In the genomic region with DNA sequence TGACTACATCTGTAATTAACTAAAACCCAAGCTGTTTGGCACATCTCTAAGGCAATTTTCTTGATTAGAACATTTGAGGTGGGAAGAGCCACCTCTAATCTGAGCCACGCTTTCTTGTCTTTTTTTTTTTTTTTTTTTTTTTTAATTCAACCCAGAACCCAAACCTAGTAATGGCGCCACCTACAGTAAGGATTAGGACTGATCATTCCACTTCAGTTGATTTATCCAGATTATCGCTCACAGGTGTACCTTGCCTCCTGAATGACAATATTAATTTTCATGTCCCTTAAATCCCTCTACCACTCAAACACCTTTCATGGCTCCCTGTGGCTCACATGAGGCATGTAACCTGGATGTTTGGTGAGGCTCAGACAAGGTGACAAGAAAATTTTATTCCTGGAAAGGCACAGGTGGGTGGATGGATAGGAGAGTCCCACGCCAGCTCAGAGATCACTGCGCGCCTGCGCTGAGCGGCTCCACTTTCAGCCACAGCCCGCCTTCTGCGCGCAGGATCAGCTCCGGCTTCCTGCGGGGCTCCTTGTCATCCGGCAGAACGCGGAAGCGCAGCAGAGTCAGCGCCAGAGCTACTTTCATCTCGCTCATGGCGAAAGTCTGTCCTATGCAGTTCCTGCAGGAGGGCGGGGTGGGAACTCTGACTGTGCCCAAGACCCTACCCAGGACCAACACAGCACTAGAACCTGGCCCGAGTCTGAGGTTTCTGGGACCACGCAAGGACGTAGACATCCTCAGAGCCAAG, we compare ENCODE assay signal across 8 mouse cellular contexts. TPM values are rescaled to one million over a fixed set of nuclear protein-coding genes. Genes with fewer than 3 reads are reported as not detected.
DNase-seq lines count a peak whose midpoint lies in the region; ATAC-seq and TF ChIP-seq lines count a peak whose summit lies in the region.

No protein-coding gene starts in this region.

- TF ChIP-seq CTCF in CH12.LX (conservative IDR thresholded peaks at IDR 0.05 in 1 of 2, IDR thresholded peaks at IDR 0.05 in 1 of 2; ENCODE audit: low read depth in 2 of 2, low read length in 2 of 2) = peak in 1 of 2 experiments; percentile 42; a peak in 2 of 4 replicates

- peaks cover 0 to 40% of the 10 kb centered on the region in 2 experiments for H3K36me3 ChIP-seq in CH12.LX (replicated peaks in 1 of 2; ENCODE audit: control insufficient read depth in 1 of 2, insufficient read depth in 1 of 2, low read length in 1 of 2)
- no peaks in the 10 kb centered on the region for H3K36me3 ChIP-seq in forebrain, embryonic 15.5 days
- no peaks in the 10 kb centered on the region for H3K36me3 ChIP-seq in hindbrain, embryonic 12.5 days
- no peaks in the 10 kb centered on the region for H3K36me3 ChIP-seq in lung, embryonic 16.5 days (ENCODE audit: control insufficient read depth, insufficient read depth, low read length)

- no peak for TF ChIP-seq POLR2A in CH12.LX (IDR thresholded peaks at IDR 0.05; ENCODE audit: low read depth, low read length)

- no peak overlapping the region for H3K4me3 ChIP-seq in CH12.LX (replicated peaks in 1 of 3; ENCODE audit: low read depth in 2 of 3, low read length in 2 of 3, poor library complexity in 1 of 3)
- H3K4me3 ChIP-seq in forebrain, embryonic 15.5 days = peak overlapping the region; percentile 48
- H3K4me3 ChIP-seq in hindbrain, embryonic 12.5 days = peak overlapping the region; percentile 43
- peak overlapping the region; percentile 52 for H3K4me3 ChIP-seq in lung, embryonic 16.5 days (ENCODE audit: low read length)

- no peak; the same call in 1 of the 2 replicates for TF ChIP-seq RAD21 in CH12.LX (IDR thresholded peaks at IDR 0.05; ENCODE audit: low read depth, low read length)

- no peak overlapping the region for H3K9ac ChIP-seq in CH12.LX (ENCODE audit: insufficient read depth, low read depth)
- H3K9ac ChIP-seq in forebrain, embryonic 15.5 days (replicated peaks) = peak overlapping the region; percentile 56
- H3K9ac ChIP-seq in hindbrain, embryonic 12.5 days = peak overlapping the region; percentile 61; the same call in 1 of the 2 replicates
- peak overlapping the region; percentile 68 for H3K9ac ChIP-seq in lung, embryonic 16.5 days (ENCODE audit: low read length)

- TF ChIP-seq EP300 in CH12.LX (IDR thresholded peaks at IDR 0.05; ENCODE audit: low read length) = no peak

- no peaks in the 10 kb centered on the region for H3K9me3 ChIP-seq in CH12.LX (replicated peaks; ENCODE audit: low read length)
- no peaks in the 10 kb centered on the region for H3K9me3 ChIP-seq in forebrain, embryonic 15.5 days
- H3K9me3 ChIP-seq in hindbrain, embryonic 12.5 days (replicated peaks) = no peaks in the 10 kb centered on the region
- H3K9me3 ChIP-seq in lung, embryonic 16.5 days (ENCODE audit: control insufficient read depth, low read length) = no peaks in the 10 kb centered on the region

- H3K79me2 ChIP-seq in CH12.LX (replicated peaks; ENCODE audit: control insufficient read depth, extremely low read depth, insufficient read depth, poor library complexity, severe bottlenecking) = no peaks in the 10 kb centered on the region

- WGBS in forebrain, embryonic 15.5 days = 10% methylated on average over 24 of the region's 24 CpGs
- WGBS in hindbrain, embryonic 12.5 days = 14% methylated on average over 24 of the region's 24 CpGs
- 11% methylated on average over 24 of the region's 24 CpGs for WGBS in lung, embryonic 16.5 days

- H3K4me1 ChIP-seq in CH12.LX (ENCODE audit: control insufficient read depth in 1 of 2, insufficient read depth in 2 of 2) = peaks cover 6 to 19% of the 10 kb centered on the region in 2 experiments
- peaks cover 5% of the 10 kb centered on the region; the same call in 1 of the 2 replicates for H3K4me1 ChIP-seq in forebrain, embryonic 15.5 days
- H3K4me1 ChIP-seq in hindbrain, embryonic 12.5 days = peaks cover 3% of the 10 kb centered on the region; the same call in 1 of the 2 replicates
- no peaks in the 10 kb centered on the region for H3K4me1 ChIP-seq in lung, embryonic 16.5 days (replicated peaks; ENCODE audit: control insufficient read depth, insufficient read depth, low read length)

- dilution Hi-C loops in CH12.LX (cut with MboI; ENCODE audit: extremely low pct_ligation_motif_present, extremely low pct_unique_long_range_greater_than_20kb, low sequenced_read_pairs) = no loop called here

- no peak for DNase-seq in CH12.LX (ENCODE audit: extremely low read depth)
- DNase-seq in layer of hippocampus, postnatal 14 days (ENCODE audit: low spot score in 2 of 2) = peak; percentile 57 to 59
- peak; percentile 51 for DNase-seq in retina, adult 2 months (ENCODE audit: low read depth, low spot score)
- peak; percentile 45 to 59 for DNase-seq in thymus, postnatal 10 days (ENCODE audit: low spot score in 2 of 2)

- in situ Hi-C loops in CH12.LX (cut with MboI; ENCODE audit: low pct_ligation_motif_present, low pct_unique_long_range_greater_than_20kb, low sequenced_read_pairs) = loop anchor here (5.0 kb wide), 1 partner anchor 81 kb away; a partner anchor contains a TSS

- no peaks in the 10 kb centered on the region for H3K27me3 ChIP-seq in CH12.LX (replicated peaks)
- no peaks in the 10 kb centered on the region for H3K27me3 ChIP-seq in forebrain, embryonic 15.5 days
- H3K27me3 ChIP-seq in hindbrain, embryonic 12.5 days = no peaks in the 10 kb centered on the region
- no peaks in the 10 kb centered on the region; the same call in 1 of the 2 replicates for H3K27me3 ChIP-seq in lung, embryonic 16.5 days (ENCODE audit: control insufficient read depth, insufficient read depth, low read depth, low read length)

- H3K27ac ChIP-seq in CH12.LX (ENCODE audit: insufficient read depth, low read depth) = no peak overlapping the region
- peak overlapping the region; percentile 63 for H3K27ac ChIP-seq in forebrain, embryonic 15.5 days (replicated peaks)
- no peak overlapping the region for H3K27ac ChIP-seq in hindbrain, embryonic 12.5 days
- no peak overlapping the region for H3K27ac ChIP-seq in lung, embryonic 16.5 days (ENCODE audit: low read length)

- peak; percentile 96 for ATAC-seq in cerebellum, adult (ENCODE audit: insufficient number of reproducible peaks, low FRiP score, low TSS enrichment)
- ATAC-seq in forebrain, embryonic 15.5 days (replicated peaks) = peak; percentile 90
- ATAC-seq in hindbrain, embryonic 12.5 days (ENCODE audit: low FRiP score) = peak; percentile 85
- ATAC-seq in lung, embryonic 16.5 days (ENCODE audit: low read depth) = peak; percentile 70; the same call in 1 of the 2 replicates

- H3K4me2 ChIP-seq in CH12.LX (ENCODE audit: insufficient read depth, low read depth, poor library complexity, severe bottlenecking) = no peak overlapping the region
- peak overlapping the region; percentile 68 for H3K4me2 ChIP-seq in forebrain, embryonic 15.5 days (replicated peaks)
- peak overlapping the region; percentile 64 for H3K4me2 ChIP-seq in hindbrain, embryonic 12.5 days (replicated peaks)
- peak overlapping the region; percentile 64 for H3K4me2 ChIP-seq in lung, embryonic 16.5 days (ENCODE audit: low read depth, low read length)

TF ChIP-seq in CH12.LX, 34 proteins besides CTCF, POLR2A, EP300 and RAD21:
- peak; percentile 94 for TF ChIP-seq ZNF384 (IDR thresholded peaks at IDR 0.05; ENCODE audit: low read depth, low read length)
- TF ChIP-seq PAX5 (IDR thresholded peaks at IDR 0.05; ENCODE audit: low read length) = no peak
- TF ChIP-seq UBTF (IDR thresholded peaks at IDR 0.05; ENCODE audit: low read depth, low read length) = no peak

RNA-seq across cellular contexts. Expression of a gene that starts 21.1 kb away (rescaled TPM):
- total RNA-seq in CH12.LX (2012; rRNA removed) = 12.7 and 13.5 TPM in 2 replicates
- total RNA-seq in CH12.LX (2014; rRNA removed) = 37.4 and 38.3 TPM in 2 replicates
- polyA plus RNA-seq in CH12.LX (2012; ENCODE audit: insufficient read length, low read depth) = 31.7 and 34.8 TPM in 2 replicates
- polyA plus RNA-seq in forebrain, embryonic 15.5 days (2015; fragmentation: Nextera tagmentation; extraction: Ambion mirVana) = 1.2 TPM in 1 of 2 replicates, not detected in the other
- polyA plus RNA-seq in hindbrain, embryonic 12.5 days (2016; fragmentation: Nextera tagmentation; extraction: Ambion mirVana) = 0.27 and 0.94 TPM in 2 replicates
- total RNA-seq in layer of hippocampus, postnatal 14 days (2021) = not detected
- polyA plus RNA-seq in lung, embryonic 16.5 days (2015; fragmentation: Nextera tagmentation; extraction: Ambion mirVana) = 3.1 and 3.8 TPM in 2 replicates

RNA-seq across cellular contexts. Expression of a gene that starts 37.5 kb away (rescaled TPM):
- total RNA-seq in CH12.LX (2012; rRNA removed) (5.9 and 7.6 TPM in 2 replicates), CH12.LX (2014; rRNA removed) (21.4 and 25.8 TPM in 2 replicates)
- polyA plus RNA-seq in CH12.LX (2012; ENCODE audit: insufficient read length, low read depth) = 13.5 and 14.9 TPM in 2 replicates
- 20.5 and 21.8 TPM in 2 replicates for polyA plus RNA-seq in forebrain, embryonic 15.5 days (2015; fragmentation: Nextera tagmentation; extraction: Ambion mirVana)
- 17.5 and 17.8 TPM in 2 replicates for polyA plus RNA-seq in hindbrain, embryonic 12.5 days (2016; fragmentation: Nextera tagmentation; extraction: Ambion mirVana)
- total RNA-seq in layer of hippocampus, postnatal 14 days (2021) = 10 to 100 TPM; 17.0 to 17.7 TPM
- 22.4 and 24.4 TPM in 2 replicates for polyA plus RNA-seq in lung, embryonic 16.5 days (2015; fragmentation: Nextera tagmentation; extraction: Ambion mirVana)

RNA-seq across cellular contexts. Expression of a gene that starts 52.7 kb away (rescaled TPM):
- not detected in 2 replicates for total RNA-seq in CH12.LX (2012; rRNA removed)
- total RNA-seq in CH12.LX (2014; rRNA removed) = not detected in 2 replicates
- not detected in 2 replicates for polyA plus RNA-seq in CH12.LX (2012; ENCODE audit: insufficient read length, low read depth)
- not detected in 2 replicates for polyA plus RNA-seq in forebrain, embryonic 15.5 days (2015; fragmentation: Nextera tagmentation; extraction: Ambion mirVana)
- not detected in 2 replicates for polyA plus RNA-seq in hindbrain, embryonic 12.5 days (2016; fragmentation: Nextera tagmentation; extraction: Ambion mirVana)
- not detected for total RNA-seq in layer of hippocampus, postnatal 14 days (2021)
- polyA plus RNA-seq in lung, embryonic 16.5 days (2015; fragmentation: Nextera tagmentation; extraction: Ambion mirVana) = not detected in 2 replicates

Comparison
In these comparisons a context has a peak if more than half of its experiments do, and no peak if none do; other contexts are left out.
1. H3K4me3 ChIP-seq: peak in forebrain, embryonic 15.5 days (single experiment), hindbrain, embryonic 12.5 days (single experiment) and lung, embryonic 16.5 days (single experiment); none in CH12.LX (0 of 3).
2. Peak in every context shown above with its lines, with median percentiles within 50 percentile points of each other: ATAC-seq.